Mouse (Mus musculus) C2C12 (cell line): ENCODE data around the gene Cage1. TPM values are rescaled to one million over a fixed set of nuclear protein-coding genes. Genes with fewer than 3 reads are reported as not detected.

Source experiments
- H3K27me3 ChIP-seq: one replicate; pipeline ENCODE4 v1.6.1; 2011; ENCODE audit not compliant: control insufficient read depth, insufficient read depth, insufficient read length
- H3K36me3 ChIP-seq: one replicate; pipeline ENCODE4 v1.6.1; 2011; ENCODE audit not compliant: control insufficient read depth, insufficient read depth
- H3K4me3 ChIP-seq: one replicate; pipeline ENCODE4 v1.5.1; 2011; ENCODE audit warnings: mild to moderate bottlenecking, control low read depth; ENCODE audit not compliant: poor library complexity, insufficient read depth, severe bottlenecking
- H3K79me2 ChIP-seq: one replicate; pipeline ENCODE4 v1.6.1; 2011; ENCODE audit not compliant: control insufficient read depth, insufficient read depth
- H3K79me3 ChIP-seq: one replicate; pipeline ENCODE4 v1.6.1; 2011; ENCODE audit warnings: low read depth, control low read depth
- H3ac ChIP-seq: one replicate; pipeline ENCODE3; 2011; ENCODE audit warnings: low read depth; ENCODE audit not compliant: control insufficient read depth, insufficient read length
- CEBPB ChIP-seq: IDR thresholded peaks from one replicate; pipeline ENCODE4 v1.6.1; 2011; ENCODE audit warnings: low read depth, mild to moderate bottlenecking, control low read depth, moderate library complexity
- CTCF ChIP-seq: IDR thresholded peaks from one replicate; pipeline ENCODE4 v1.5.1; 2011; ENCODE audit not compliant: control insufficient read depth, insufficient read depth, insufficient read length
- FOSL1 ChIP-seq: IDR thresholded peaks from one replicate; pipeline ENCODE4 v1.8.0; 2011; ENCODE audit warnings: mild to moderate bottlenecking, low read length; ENCODE audit not compliant: poor library complexity, insufficient read depth, severe bottlenecking
- MAX ChIP-seq: IDR thresholded peaks from one replicate; pipeline ENCODE4 v1.6.1; 2011; ENCODE audit warnings: mild to moderate bottlenecking, control low read depth
- MYOD1 ChIP-seq: IDR thresholded peaks from one replicate; pipeline ENCODE4 v1.6.1; 2011; ENCODE audit warnings: low read depth; ENCODE audit not compliant: control insufficient read depth, insufficient read length
- MYOG ChIP-seq: IDR thresholded peaks from one replicate; pipeline ENCODE4 v1.6.1; 2011; ENCODE audit not compliant: control insufficient read depth, insufficient read length; ENCODE audit errors: extremely low read depth
- USF1 ChIP-seq: IDR thresholded peaks from one replicate; pipeline ENCODE4 v1.6.1; 2011; ENCODE audit warnings: low read depth, mild to moderate bottlenecking, control low read depth, moderate library complexity
- microRNA-seq: library from miRNA; unstranded; fragments of <30 nt; microRNA quantifications from one replicate; pipeline ENCODE4, GENCODE M21; 2019; ENCODE audit warnings: borderline microRNAs expressed
- polyA plus RNA-seq: library from polyadenylated mRNA; unstranded; fragments of >200 nt; fragmentation: generic; extraction: Trizol; gene quantifications from one replicate; pipeline ENCODE4 v1.2.1, GENCODE M21; 2012; ENCODE audit warnings: missing spikeins

The Cage1 gene
- polyA plus RNA-seq, 1 experiment: 0.09 TPM

- Histone ChIP-seq H3K79me3 (no peaks in the 10 kb centered on the region), H3K4me3 (no peak overlapping the region), H3K79me2 (no peaks in the 10 kb centered on the region), H3K27me3 (no peaks in the 10 kb centered on the region), H3ac (no peak overlapping the region), H3K36me3 (no peaks in the 10 kb centered on the region)
- TF ChIP-seq FOSL1 (no peak), MAX (no peak), CEBPB (no peak), USF1 (no peak), MYOG (no peak), CTCF (no peak), MYOD1 (no peak)
Observed at GRCm38 (mm10) chr13:37959936-37960335, 76.9 kb downstream of the Cage1 start.

- no peaks in the 10 kb centered on the region for H3K36me3 ChIP-seq
- no peak for TF ChIP-seq CEBPB
- TF ChIP-seq USF1: no peak
- TF ChIP-seq MYOD1: no peak
- TF ChIP-seq FOSL1: no peak
- no peak for TF ChIP-seq MYOG
- TF ChIP-seq MAX: no peak
- TF ChIP-seq CTCF: no peak
- H3ac ChIP-seq: no peak overlapping the region
- H3K4me3 ChIP-seq: no peak overlapping the region
- no peaks in the 10 kb centered on the region for H3K79me2 ChIP-seq
- H3K27me3 ChIP-seq: no peaks in the 10 kb centered on the region
- H3K79me3 ChIP-seq: no peaks in the 10 kb centered on the region
Observed at GRCm38 (mm10) chr13:37959239-37959907, 77.5 kb downstream of the Cage1 start.

GRCm38 (mm10) chr13:37958498-37959238 is 78.2 kb downstream of the Cage1 start:
- TF ChIP-seq FOSL1 (no peak), MYOD1 (no peak), USF1 (no peak), CTCF (no peak), MAX (no peak), MYOG (no peak), CEBPB (no peak)
- Histone ChIP-seq H3ac (no peak overlapping the region), H3K36me3 (no peaks in the 10 kb centered on the region), H3K79me3 (no peaks in the 10 kb centered on the region), H3K79me2 (no peaks in the 10 kb centered on the region), H3K4me3 (no peak overlapping the region), H3K27me3 (no peaks in the 10 kb centered on the region)

Small RNAs within 50 kb of the gene (microRNA-seq; reads per million reads assigned to microRNA genes)
- not detected for gene Gm27387

Other genes starting within 250 kb of the Cage1 start
- gene Ssr1, start 42.9 kb downstream of the Cage1 start, polyA plus RNA-seq: 70.7 TPM
- 11.8 TPM for gene Riok1, start 74 bp downstream of the Cage1 start, polyA plus RNA-seq
- gene Dsp, start 114.2 kb upstream of the Cage1 start, polyA plus RNA-seq: not detected
- 10.2 TPM for gene Snrnp48, start 167.9 kb upstream of the Cage1 start, polyA plus RNA-seq